Mouse (Mus musculus) forebrain, embryonic 11.5 days (tissue): Measurements from ENCODE around the gene Acvr1b. TPM values are rescaled to one million over a fixed set of nuclear protein-coding genes. Genes with fewer than 3 reads are reported as not detected.

ENCODE experiments used
- ATAC-seq: fragments of 200-750 bp; cut with Nextera tagmentation; replicated peaks from 2 replicates; pipeline ENCODE4 v1.8.0; 2017; ENCODE audit warnings: moderate TSS enrichment; ENCODE audit not compliant: low FRiP score
- DNase-seq: peaks from one replicate; pipeline ENCODE4 v3.0.0-alpha.2; 2017; ENCODE audit warnings: low spot score
- H3K27ac ChIP-seq: fragments of 300-500 bp; sonication (generic); 2 replicates; pipeline ENCODE4 v1.5.1; 2014; ENCODE audit warnings: low read depth, low read length
- H3K27me3 ChIP-seq: fragments of 300-500 bp; sonication (generic); 2 replicates; pipeline ENCODE4 v1.6.1; 2014; ENCODE audit warnings: mild to moderate bottlenecking, low read length, mixed read lengths; ENCODE audit not compliant: control insufficient read depth, insufficient read depth
- H3K36me3 ChIP-seq: fragments of 300-500 bp; sonication (generic); 2 replicates; pipeline ENCODE4 v1.6.1; 2014; ENCODE audit warnings: mild to moderate bottlenecking, low read length, moderate library complexity, mixed read lengths; ENCODE audit not compliant: control insufficient read depth, insufficient read depth
- H3K4me1 ChIP-seq: fragments of 300-500 bp; sonication (generic); replicated peaks from 2 replicates; pipeline ENCODE4 v1.6.1; 2014; ENCODE audit warnings: low read length, mixed read lengths; ENCODE audit not compliant: control insufficient read depth, insufficient read depth
- H3K4me2 ChIP-seq: fragments of 300-500 bp; sonication (generic); 2 replicates; pipeline ENCODE4 v1.6.1; 2014; ENCODE audit warnings: low read depth, mild to moderate bottlenecking, low read length, moderate library complexity, mixed read lengths; ENCODE audit not compliant: severe bottlenecking
- H3K4me3 ChIP-seq: fragments of 300-500 bp; sonication (generic); 2 replicates; pipeline ENCODE4 v1.5.1; 2014; ENCODE audit warnings: low read depth, low read length
- H3K9ac ChIP-seq: fragments of 300-500 bp; sonication (generic); 2 replicates; pipeline ENCODE4 v1.6.1; 2014; ENCODE audit warnings: low read length
- H3K9me3 ChIP-seq: fragments of 300-500 bp; sonication (generic); 2 replicates; pipeline ENCODE4 v1.6.1; 2016; ENCODE audit warnings: low read length, mixed read lengths; ENCODE audit not compliant: control insufficient read depth
- WGBS: fragments of 180-500 bp; shearing (Covaris S2); extraction: QIAGEN DNeasy Blood & Tissue Kit; methylation state at CpG from one replicate; pipeline ENCODE4 v1.1.7; 2014; 5-methylcytosine and 5-hydroxymethylcytosine counted together
- polyA plus RNA-seq: library from polyadenylated mRNA; unstranded; fragments of >200 nt; fragmentation: Nextera tagmentation; extraction: Ambion mirVana; gene quantifications from 2 replicates; pipeline ENCODE4 v1.2.1, GENCODE M21; 2014

Acvr1b gene
- polyA plus RNA-seq, 1 experiment from 2014 or later = 16.0 TPM

DNA sequence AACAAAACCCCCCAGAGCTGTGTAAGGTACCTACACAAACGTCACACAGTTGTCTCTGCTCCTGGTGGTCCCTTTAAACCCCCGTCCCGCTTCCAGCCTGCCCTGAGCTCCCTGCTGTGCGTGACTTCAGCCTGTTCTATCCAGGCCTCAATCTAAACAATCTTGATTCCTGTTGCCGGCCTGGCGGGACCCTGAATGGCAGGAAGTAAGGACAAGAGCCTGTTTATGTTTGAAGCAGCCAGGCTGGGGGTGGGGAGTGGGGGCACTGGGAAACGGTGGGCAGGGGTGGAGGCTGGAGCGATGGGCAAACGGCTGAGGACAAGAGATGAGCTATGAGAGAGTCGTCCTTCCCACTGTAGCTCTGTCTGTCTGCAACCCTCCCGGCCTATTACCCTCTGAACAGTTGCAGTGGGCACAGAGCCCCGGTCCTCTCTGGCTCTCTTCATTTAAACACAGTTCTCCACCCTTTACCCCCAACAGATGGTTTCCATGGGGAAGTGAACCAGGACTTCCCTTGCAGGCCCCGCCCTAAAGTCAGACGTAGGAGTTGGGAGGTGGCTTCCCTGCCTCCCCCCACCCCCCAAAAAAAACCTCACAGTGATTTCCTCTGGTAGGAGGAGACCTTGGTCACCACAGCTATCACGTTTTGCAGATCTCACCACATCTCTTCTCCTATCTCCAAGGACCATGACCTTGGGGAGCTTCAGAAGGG is 39.7 kb upstream of the Acvr1b start:
- Histone ChIP-seq H3K36me3 (no peaks in the 10 kb centered on the region), H3K27ac (no peak overlapping the region), H3K4me2 (no peak overlapping the region), H3K9me3 (no peaks in the 10 kb centered on the region), H3K4me1 (peaks cover 4% of the 10 kb centered on the region; the same call in 1 of the 2 replicates), H3K27me3 (peaks cover 12% of the 10 kb centered on the region), H3K4me3 (no peak overlapping the region), H3K9ac (no peak overlapping the region)
- ATAC-seq (no peak), DNase-seq (no peak)
- 36% methylated on average over 15 of the region's 15 CpGs for WGBS

DNA sequence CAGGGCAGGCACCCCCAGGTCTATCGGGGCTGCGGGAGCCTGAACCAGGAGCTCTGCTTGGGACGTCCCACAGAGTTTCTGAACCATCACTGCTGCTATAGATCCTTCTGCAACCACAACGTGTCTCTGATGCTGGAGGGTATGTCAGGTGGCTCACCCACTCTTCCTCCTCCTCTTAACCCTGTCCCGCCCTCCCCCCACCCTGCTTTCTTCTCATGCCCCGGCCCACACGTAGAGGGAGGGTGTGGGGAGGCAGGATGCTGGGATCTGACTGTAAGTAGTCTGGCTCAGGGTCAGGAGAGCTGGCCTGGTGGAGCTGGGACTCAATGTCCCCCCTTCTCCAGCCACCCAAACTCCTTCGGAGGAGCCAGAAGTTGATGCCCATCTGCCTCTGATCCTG is 38.5 kb upstream of the Acvr1b start:
- peaks cover 15% of the 10 kb centered on the region for H3K4me1 ChIP-seq
- H3K4me3 ChIP-seq = no peak overlapping the region
- no peak for DNase-seq
- no peaks in the 10 kb centered on the region for H3K9me3 ChIP-seq
- H3K27ac ChIP-seq = no peak overlapping the region
- H3K27me3 ChIP-seq = no peaks in the 10 kb centered on the region; the same call in 1 of the 2 replicates
- 75% methylated on average over 8 of the region's 8 CpGs for WGBS
- H3K36me3 ChIP-seq = no peaks in the 10 kb centered on the region
- no peak overlapping the region for H3K9ac ChIP-seq
- no peak for ATAC-seq
- H3K4me2 ChIP-seq = no peak overlapping the region

DNA sequence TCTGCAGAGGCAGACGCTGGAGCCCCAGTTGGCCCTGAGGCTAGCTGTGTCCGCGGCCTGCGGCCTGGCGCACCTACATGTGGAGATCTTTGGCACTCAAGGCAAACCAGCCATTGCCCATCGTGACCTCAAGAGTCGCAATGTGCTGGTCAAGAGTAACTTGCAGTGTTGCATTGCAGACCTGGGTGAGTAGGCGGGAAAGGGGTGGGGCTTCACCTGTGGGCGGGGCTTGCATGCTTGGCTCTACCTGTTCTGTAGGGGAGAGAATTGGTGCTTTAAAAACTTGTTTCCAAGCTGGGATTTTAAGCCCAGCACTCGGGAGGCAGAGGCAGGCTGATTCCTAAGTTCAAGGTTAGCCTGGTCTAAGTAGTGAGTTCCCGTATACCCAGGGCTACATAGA is 36.4 kb upstream of the Acvr1b start:
- WGBS = 84% methylated on average over 11 of the region's 11 CpGs
- no peak overlapping the region for H3K9ac ChIP-seq
- no peaks in the 10 kb centered on the region for H3K36me3 ChIP-seq
- H3K27ac ChIP-seq = no peak overlapping the region
- H3K9me3 ChIP-seq = no peaks in the 10 kb centered on the region
- peaks cover 16% of the 10 kb centered on the region for H3K4me1 ChIP-seq
- H3K4me2 ChIP-seq = no peak overlapping the region
- H3K4me3 ChIP-seq = no peak overlapping the region
- H3K27me3 ChIP-seq = no peaks in the 10 kb centered on the region
- ATAC-seq = no peak
- no peak for DNase-seq

DNA sequence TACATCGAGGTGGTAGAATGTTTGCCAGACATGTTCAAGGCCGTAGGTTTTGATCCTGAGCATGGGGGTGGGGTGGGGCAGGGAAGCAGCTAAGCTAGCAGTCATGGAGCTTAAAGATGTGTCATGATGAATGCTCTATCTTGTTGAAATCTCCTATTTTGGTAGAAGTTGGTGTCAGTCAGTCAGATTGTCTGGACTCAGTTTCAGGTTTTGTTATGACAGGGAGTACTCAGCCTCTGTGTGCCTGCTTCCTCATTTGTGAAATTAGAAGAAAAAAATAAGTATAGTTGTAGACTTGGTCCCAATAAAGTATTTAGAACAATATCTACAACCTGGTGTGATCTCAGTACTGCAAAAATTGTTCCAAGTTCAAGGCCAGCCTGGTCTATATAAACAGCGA is 35.2 kb upstream of the Acvr1b start:
- H3K4me1 ChIP-seq = peaks cover 16% of the 10 kb centered on the region

GRCm38 (mm10) chr15:101139885-101140284 is 34.0 kb upstream of the Acvr1b start:
- ATAC-seq (no peak), DNase-seq (peak; percentile 68)
- Histone ChIP-seq H3K36me3 (no peaks in the 10 kb centered on the region), H3K4me1 (peaks cover 12% of the 10 kb centered on the region), H3K4me2 (no peak overlapping the region), H3K4me3 (no peak overlapping the region), H3K27ac (no peak overlapping the region), H3K9me3 (no peaks in the 10 kb centered on the region), H3K27me3 (no peaks in the 10 kb centered on the region), H3K9ac (no peak overlapping the region)
- 8% methylated on average over 12 of the region's 12 CpGs for WGBS

More for the DNA sequence above, 35.2 kb upstream of the Acvr1b start:
- 85% methylated on average over 3 of the region's 3 CpGs for WGBS
- Histone ChIP-seq H3K4me3 (no peak overlapping the region), H3K27ac (no peak overlapping the region), H3K9ac (no peak overlapping the region), H3K27me3 (no peaks in the 10 kb centered on the region), H3K4me2 (no peak overlapping the region), H3K36me3 (no peaks in the 10 kb centered on the region), H3K9me3 (no peaks in the 10 kb centered on the region)
- ATAC-seq = no peak
- no peak for DNase-seq

DNA sequence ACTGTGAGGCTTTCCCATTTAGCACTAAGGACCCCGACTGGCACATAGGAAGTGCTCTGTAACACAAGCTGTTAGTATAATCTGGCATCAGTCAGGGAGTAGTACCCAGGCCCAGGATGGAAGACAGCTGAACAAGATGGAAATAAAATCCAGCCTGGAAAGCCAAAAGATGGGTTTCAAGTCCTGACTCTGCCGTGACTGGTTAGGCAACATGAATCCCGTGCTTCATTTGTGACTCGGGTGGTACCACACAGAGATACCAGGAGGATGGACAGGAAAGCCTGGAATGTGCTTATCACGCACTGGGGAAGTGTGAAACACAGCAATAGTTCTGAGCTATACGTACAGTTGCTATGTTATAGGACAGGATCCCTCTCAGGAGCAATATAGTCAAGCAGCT is 33.3 kb upstream of the Acvr1b start:
- ATAC-seq (no peak), DNase-seq (no peak)
- no peak overlapping the region for H3K27ac ChIP-seq
- no peaks in the 10 kb centered on the region for H3K27me3 ChIP-seq
- no peak overlapping the region for H3K4me2 ChIP-seq
- 60% methylated on average over 6 of the region's 6 CpGs for WGBS
- no peaks in the 10 kb centered on the region for H3K9me3 ChIP-seq
- H3K36me3 ChIP-seq = no peaks in the 10 kb centered on the region
- peaks cover 12% of the 10 kb centered on the region for H3K4me1 ChIP-seq
- H3K9ac ChIP-seq = no peak overlapping the region
- no peak overlapping the region for H3K4me3 ChIP-seq

DNA sequence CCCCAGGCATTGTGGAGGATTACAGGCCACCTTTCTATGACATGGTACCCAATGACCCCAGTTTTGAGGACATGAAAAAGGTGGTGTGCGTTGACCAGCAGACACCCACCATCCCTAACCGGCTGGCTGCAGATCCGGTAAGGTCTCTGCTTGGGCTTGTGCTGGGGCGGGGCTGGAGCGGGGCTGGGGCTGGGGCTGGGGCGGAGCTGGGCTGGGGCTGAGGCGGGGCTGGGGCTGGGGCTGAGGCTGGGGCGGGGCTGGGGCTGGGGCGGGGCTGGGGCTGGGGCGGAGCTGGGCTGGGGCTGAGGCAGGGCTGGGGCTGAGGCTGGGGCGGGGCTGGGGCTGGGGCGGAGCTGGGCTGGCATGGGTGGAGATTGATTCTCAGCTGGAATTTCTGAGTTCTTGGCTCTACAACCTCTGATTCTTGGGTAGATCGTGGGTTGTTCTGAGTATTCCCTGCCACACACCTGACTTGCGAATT is 32.8 kb upstream of the Acvr1b start:
- Histone ChIP-seq H3K4me2 (no peak overlapping the region), H3K9ac (no peak overlapping the region), H3K9me3 (no peaks in the 10 kb centered on the region), H3K36me3 (no peaks in the 10 kb centered on the region), H3K4me3 (no peak overlapping the region), H3K27ac (no peak overlapping the region), H3K27me3 (no peaks in the 10 kb centered on the region), H3K4me1 (peaks cover 15% of the 10 kb centered on the region)
- 3% methylated on average over 12 of the region's 14 CpGs for WGBS
- ATAC-seq (peak; percentile 68), DNase-seq (peak; percentile 91)

DNA sequence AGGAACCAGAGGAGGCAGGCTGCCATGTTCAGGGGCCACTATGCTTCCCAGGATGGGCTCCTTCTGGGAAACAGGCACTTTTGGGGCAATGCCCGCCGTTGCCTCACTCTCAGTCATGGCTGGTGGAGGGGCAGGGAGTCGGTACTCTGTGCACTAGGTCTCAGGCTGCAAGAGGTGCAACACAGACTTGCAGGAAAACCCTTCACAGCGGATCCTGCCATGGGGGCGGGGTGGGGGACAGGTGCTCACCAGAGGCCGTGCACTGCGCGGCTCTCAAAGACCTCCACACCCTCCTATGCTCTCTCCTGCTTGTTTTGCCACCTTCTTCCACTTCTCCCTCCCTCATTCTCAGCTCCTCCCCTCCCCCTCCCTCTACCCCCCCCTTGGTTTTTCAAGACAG is 31.2 kb upstream of the Acvr1b start:
- no peak overlapping the region for H3K4me2 ChIP-seq
- H3K27me3 ChIP-seq = no peaks in the 10 kb centered on the region
- 60% methylated on average over 8 of the region's 8 CpGs for WGBS
- ATAC-seq (no peak), DNase-seq (no peak)
- H3K9me3 ChIP-seq = no peaks in the 10 kb centered on the region
- H3K4me3 ChIP-seq = no peak overlapping the region
- H3K4me1 ChIP-seq = peaks cover 15% of the 10 kb centered on the region
- H3K9ac ChIP-seq = no peak overlapping the region
- H3K27ac ChIP-seq = no peak overlapping the region
- H3K36me3 ChIP-seq = no peaks in the 10 kb centered on the region

GRCm38 (mm10) chr15:101143494-101143893 is 30.4 kb upstream of the Acvr1b start:
- Histone ChIP-seq H3K4me3 (no peak overlapping the region), H3K36me3 (no peaks in the 10 kb centered on the region), H3K4me1 (peaks cover 15% of the 10 kb centered on the region), H3K4me2 (no peak overlapping the region), H3K9me3 (no peaks in the 10 kb centered on the region), H3K9ac (no peak overlapping the region; the same call in 1 of the 2 replicates), H3K27ac (no peak overlapping the region), H3K27me3 (no peaks in the 10 kb centered on the region)
- ATAC-seq = no peak
- no peak for DNase-seq
- 24% methylated on average over 8 of the region's 8 CpGs for WGBS
